Mouse (Mus musculus) hematopoietic stem cell, adult 5-6 weeks (primary cell): ENCODE measurements at regions not wholly inside any gene's neighbourhood (a gene's known extent, or its start where the extent isn't known, plus 50 kb on each side); places are given as distances from the start of the nearest gene placed in this dataset.

Source experiments
- ATAC-seq, 2 experiments: fragments of 125-278 bp in 1 of 2; replicated peaks in 1 of 2; 2 replicates each; pipeline ENCODE4 v1.8.0; 2016 to 2017; ENCODE audit warnings: inconsistent platforms in 2 of 2, mild to moderate bottlenecking in 2 of 2, moderate number of reproducible peaks in 2 of 2, low read depth in 1 of 2, moderate TSS enrichment in 1 of 2; ENCODE audit not compliant: low FRiP score in 2 of 2, poor library complexity in 2 of 2, severe bottlenecking in 2 of 2, insufficient read depth in 1 of 2, low TSS enrichment in 1 of 2

DNA sequence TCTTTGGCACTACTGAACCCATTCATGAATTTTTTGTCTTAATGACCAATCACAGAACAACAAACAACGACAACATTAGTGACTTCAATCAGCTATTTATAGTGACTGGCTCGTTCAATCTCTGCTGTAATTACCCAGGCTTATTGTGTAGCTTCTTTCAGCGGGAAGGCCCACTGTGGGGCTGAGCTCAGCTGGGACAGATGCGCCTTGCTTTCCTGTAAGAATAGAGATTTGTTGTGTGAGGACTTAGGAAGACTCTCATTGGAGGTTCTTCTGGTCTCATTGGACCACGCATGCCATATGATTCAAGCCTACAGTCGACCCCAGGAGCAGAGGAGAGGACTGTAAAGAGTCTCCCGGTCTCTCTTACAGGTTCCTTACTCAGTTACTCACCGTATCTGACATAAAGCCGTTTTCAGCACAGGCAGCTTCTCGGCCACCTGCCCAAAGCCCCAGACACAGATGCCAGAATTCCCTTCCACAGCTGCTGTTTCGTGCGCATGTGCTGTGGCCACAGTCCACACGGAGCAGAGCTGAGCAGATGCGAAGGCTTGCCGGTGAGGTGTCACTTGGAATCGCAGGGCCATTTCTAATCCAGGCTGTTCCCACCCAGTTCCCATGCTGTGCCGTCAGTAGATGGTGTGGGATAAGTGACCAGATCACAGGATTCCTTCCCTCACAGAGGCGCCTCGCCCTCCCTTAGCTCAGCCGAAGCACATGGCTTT, 145.5 kb upstream of the Frmd6 start:
- ATAC-seq = no peak

DNA sequence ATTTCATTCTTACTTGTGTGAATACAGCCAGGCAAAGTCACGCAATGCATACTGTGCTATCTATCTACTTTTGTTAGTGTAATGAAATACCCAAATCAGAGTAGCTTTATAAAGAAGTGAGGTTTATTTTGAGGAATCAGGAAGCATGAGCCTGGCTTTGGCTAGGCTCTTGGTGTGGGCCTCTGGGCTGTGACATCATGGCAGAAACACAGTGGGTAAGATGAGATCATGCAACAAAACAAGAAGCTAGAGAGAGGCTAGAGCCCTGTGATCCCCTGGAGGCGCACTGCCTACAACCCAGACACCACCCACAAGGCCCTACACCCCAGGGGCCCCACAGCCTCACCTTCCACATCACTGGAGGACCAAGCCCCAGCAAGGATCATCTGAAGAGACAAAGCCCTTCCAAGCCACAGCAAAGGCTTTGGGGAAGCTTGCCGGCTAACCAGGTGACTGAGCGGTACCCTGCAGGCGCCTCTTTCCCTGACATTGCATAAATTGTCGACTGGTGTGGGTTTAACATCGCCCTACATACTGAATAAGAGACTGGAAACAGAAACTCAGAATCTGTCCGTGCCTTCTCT, 143.8 kb upstream of the Frmd6 start:
- ATAC-seq = peak in 1 of 2 experiments; percentile 27; a peak in 2 of 4 replicates

DNA sequence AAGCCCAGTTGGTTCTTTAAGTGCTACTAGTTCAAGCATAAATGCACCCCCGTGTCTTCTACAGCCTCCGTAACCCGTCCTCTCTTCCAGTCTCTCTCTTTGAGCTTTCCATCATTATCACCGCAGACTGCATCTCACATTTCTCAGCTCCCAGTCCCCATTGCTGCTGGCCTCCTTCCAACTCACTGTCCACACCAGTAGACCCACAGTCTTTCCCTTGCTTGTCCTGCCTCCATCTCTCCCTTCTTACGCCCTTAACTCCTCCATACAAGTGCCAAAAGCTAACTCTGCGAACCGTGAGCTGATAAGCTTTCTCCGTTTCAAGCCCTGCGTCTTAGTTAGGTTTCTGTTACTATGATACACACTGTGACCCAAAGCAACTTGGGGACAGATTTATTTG, 141.0 kb upstream of the Frmd6 start:
- no peak for ATAC-seq

DNA sequence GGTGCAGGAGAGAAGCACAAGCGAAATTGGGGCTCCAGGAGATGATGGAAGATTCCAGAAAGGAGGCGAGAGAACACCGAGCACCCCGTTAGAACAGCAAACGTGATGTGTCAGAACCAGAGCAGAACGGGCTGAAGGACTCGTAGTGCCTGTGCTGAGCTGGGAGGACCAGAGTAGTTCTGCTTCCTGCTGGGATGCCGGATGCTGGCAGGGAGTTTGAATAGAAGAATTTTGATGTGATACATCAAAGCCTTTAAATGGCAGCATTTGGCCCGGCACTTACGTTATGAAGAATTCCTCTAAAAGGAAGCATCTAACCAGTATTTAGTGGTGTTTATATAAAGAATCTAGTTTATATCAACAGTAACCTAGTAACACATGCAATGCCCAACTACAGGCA, 139.9 kb upstream of the Frmd6 start:
- ATAC-seq = no peak

DNA sequence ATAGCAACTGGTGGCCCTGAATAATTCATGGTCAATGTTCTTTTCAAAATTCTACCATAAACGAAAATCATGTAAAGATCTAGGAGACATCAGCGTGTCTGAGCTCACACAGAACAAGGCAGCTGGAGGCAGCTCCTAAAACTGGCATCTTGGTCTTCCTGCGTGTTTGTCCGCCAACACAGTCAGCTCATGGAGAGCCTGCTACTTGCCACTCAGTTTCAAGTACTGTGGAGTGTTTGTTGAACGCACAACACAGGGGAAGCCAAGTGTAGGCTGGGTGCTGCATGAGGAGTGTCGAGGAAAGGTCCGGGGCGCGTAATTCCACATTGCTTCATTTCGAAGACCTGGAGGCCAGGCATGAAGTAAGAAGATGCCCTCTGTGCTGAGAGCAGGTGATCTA, 139.0 kb upstream of the Frmd6 start:
- no peak for ATAC-seq

DNA sequence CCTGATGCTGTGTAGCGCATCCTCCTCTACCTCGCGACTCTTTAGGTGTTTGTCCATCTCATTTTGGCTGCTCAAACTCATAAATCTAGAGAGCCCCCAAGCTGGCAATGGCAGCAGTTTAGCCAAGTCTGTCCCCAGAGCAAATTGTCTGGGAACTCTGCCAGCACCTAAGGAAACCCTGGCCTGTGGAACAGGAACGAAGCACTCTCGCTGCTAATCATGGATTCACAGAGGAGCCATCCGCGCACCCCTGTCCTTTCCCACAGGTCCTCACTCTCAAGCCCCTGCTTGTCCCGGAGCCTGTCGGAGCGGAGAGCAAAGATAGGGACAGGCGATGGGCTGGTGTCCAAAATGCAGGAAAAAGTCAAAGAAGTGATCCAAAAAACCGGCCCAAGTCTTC, 138.3 kb upstream of the Frmd6 start:
- ATAC-seq = no peak

DNA sequence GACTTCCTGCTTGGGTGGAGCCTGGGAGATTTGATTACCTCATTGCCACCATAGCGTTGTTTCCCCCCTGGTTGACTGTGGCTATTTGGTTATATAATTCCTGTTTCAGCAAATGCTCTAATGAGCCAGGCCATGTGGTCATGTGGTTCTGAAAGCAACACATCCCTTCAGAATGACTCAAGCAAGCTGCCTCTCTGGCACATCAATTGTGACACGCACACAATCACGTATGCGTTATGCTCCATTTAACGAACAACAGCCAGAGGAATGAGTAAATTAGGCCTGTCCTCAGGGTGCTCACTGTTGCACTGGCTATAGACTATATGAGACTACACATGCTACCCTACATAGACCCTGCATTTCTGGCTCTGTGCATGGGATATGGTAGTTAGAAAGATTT, 130.2 kb upstream of the Frmd6 start:
- peak; percentile 68 to 74 for ATAC-seq

DNA sequence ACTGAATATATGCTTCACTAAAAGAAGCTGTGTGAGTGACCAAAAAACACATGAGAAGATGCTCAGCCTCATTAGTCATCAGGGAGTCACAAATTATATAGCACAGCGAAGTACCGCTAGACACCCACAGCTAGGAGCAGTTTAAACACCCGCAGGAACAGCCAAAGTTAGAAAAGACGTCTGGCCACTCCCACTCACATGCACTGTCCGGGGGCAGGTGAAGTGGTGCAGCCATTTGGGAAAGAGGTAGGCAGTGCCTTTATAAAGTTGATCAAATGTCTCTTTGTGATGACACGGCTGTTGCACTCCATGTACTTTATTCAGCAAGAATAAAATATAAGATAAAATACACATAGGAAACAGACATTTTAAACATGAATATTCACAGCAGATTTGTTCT, 129.1 kb upstream of the Frmd6 start:
- no peak for ATAC-seq

DNA sequence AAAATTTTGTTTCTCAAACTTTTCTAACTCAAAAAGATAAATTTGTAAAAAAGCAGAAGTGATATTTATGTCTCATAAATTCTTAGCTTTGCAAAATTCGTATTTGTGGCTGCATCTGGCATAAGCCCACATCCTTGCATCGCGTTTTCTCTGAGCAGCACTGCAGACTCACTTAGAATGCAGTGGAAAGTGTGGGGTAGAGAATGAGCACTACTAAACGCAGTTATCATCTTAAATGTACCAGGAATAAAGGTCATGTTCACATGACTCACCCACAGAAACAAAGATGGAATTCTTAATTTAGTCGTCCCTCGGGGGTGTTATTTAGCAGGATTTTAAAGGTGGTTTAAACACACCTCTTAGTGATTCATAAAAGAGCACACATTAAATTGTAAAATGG, 126.8 kb upstream of the Frmd6 start:
- peak; percentile 55 to 75; a peak in 3 of 4 replicates for ATAC-seq

DNA sequence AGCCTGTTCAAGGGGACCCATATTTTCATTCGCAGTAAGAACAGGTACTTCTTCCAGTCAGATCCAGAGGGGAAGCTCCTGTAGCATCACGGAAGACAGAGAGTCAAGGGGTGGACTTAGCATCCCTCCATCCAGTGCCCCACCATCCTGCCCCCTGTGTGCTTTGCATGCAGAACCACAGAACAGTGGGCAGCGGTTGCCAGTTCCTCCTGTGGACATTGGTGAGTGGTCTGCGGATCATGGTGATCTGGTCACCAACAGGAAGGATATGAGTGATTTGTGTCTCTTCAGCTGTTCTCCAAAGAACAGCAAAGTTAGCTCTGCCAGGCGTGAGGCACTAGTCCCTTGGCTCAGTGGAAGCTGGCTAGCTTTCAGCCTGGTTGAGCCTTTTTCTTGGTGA, 122.8 kb upstream of the Frmd6 start:
- no peak for ATAC-seq

DNA sequence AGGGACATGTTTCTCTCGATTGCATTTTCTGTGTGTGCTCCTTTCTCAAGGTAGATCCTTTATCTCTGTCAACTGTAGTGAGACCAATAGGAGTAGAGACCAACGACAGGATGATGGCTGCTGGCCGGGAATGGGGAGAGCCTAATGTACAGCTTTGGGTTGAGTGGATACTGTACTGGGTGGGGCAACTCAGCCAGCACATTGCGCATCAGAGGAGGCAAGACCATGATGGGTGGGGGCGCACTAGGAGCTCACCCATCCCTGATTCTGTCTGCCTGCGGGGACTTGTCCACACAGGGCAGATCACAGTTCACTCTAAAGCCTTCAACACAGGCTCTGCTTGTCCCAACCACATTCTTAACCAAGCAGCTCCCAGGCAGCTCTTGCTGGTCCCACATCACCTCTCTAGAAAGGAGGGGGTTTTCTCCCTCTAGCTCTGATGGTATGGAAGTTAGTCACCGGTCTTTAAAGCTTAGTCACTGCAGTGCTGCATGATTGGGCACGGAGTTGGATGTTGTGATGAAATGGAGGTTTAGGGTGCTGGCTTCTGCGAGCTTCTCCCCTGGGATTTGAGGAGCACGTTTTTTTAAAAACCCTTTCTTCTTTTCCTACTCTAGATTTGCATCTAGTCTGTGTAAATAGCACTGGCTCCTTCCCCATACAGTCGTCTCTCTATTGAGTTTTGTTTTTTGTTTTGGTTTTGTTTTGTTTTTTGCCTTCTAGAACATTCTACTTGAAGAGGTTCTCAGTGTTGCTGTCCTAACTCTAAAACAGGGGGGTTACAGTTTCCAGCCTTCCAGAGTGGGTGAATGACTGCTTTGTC, 118.3 kb upstream of the Frmd6 start:
- no peak for ATAC-seq

DNA sequence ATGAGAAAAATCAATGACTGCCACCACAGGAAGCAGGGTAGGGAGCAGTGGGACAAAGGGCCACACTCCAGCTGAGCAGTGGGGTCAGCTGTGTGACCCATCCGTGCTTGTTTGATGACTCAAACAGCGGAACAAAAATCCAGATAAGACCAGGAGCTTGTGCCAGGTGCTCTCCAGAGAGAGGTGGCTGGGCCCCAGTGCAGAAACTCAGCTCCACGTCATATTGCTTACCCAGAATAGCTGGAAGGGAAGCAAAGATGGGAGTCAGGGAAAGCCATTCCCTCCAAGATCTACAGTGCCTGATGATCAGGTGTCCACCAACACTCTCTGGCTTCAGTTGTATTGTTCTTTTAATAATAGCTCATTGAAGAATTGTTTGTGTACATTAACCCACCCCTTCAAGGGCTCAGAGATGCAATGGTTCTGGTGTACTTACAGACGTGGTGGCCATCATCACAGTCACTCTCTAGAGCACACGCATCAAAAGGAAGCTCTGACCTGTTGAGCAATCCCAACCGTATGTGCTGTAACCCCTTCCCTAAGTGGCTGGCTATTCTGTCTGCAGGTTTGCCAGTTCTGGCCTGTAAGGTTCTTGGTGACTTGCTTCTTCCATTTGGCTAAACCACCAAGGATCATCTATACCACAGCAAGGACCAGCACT, 117.6 kb upstream of the Frmd6 start:
- ATAC-seq = peak in 1 of 2 experiments; percentile 32; a peak in 1 of 4 replicates

DNA sequence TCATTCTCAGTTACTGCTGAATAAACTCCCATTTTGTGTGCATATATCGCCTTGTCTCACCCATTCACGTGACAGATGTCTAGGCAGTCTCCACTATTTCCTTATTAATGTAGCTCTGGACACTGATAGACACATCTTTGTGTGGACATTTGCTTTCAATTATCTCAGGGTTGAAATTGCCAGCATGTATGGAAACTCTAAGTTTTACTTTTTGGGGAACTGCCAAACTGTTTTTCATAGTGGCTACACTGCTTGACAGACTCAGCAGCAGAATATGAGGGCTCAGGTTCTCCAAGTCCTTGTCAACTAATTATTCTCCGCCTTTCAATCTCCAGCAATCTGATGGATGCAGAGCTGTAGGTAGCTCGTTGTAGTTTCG, 117.0 kb upstream of the Frmd6 start:
- ATAC-seq = no peak

DNA sequence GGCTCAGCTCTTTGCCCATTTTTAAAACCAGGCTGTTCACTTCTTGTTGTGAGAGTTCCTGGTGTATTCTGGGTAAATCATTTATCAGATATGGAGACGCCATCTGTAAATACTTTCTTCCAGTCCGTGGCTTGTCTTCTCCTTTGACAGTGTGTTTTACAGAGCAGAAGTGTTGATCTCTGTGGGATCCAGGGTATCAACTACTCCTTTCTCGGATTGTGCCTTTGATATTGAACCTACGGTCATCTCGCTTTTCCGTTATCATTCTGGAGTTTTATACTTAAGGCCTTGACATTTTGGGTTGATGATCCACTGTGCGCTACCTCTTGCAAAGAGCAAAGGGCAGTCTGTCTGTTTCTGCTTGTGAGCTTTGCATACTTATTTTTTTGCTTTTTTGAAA, 115.0 kb upstream of the Frmd6 start:
- no peak for ATAC-seq

DNA sequence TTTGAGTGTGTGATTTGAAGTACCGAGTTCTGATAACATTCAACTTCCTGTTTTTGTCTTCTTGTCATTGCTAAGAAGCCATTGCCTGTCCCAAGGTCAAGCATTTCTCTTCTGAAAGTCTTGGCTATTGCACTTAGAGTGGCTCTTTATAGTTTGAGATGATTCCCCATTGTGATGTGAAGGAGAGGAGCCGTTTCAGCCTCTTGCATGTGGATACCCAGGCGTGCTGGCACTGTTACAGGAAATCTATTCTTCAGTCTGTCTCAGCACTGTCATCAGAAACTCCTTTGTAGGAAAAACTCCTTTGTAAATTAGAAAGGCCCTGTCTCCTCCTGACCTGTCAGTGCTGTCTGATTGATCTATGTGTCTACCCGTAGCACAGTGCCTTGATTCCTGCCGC, 114.3 kb upstream of the Frmd6 start:
- no peak for ATAC-seq

DNA sequence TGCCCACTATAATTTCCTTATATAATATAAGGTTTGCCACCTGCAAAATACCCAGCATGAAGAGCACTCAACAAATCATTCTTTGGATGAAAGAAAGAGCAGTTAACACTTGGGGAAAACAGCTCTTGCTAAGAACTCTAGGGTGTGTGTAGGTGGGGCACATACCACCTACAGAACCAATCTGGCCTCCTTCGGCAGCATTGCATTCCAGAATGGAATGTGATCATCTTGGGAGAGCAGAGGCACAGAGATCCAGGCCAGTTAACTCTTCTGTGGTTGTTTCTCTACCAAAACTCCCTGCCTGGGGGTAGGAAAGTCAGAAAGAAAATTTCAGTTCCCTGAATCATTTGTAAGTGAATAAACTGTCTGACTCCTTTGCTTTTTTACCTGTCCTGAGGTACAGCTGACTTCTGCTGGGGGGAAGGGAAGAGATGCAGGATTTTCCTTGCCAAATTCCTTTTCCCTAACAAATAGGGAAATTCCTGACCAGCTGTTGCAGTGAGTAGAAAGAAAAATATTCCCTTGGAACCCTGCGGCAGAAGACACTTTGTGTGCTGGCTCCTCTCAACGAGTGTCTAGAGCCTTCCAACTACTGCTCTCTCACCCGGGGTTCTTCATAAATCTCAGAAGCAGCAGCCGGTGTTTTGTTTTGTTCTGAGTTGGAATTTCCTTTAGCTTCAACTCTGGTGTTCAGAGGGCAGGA, 112.8 kb upstream of the Frmd6 start:
- no peak for ATAC-seq

DNA sequence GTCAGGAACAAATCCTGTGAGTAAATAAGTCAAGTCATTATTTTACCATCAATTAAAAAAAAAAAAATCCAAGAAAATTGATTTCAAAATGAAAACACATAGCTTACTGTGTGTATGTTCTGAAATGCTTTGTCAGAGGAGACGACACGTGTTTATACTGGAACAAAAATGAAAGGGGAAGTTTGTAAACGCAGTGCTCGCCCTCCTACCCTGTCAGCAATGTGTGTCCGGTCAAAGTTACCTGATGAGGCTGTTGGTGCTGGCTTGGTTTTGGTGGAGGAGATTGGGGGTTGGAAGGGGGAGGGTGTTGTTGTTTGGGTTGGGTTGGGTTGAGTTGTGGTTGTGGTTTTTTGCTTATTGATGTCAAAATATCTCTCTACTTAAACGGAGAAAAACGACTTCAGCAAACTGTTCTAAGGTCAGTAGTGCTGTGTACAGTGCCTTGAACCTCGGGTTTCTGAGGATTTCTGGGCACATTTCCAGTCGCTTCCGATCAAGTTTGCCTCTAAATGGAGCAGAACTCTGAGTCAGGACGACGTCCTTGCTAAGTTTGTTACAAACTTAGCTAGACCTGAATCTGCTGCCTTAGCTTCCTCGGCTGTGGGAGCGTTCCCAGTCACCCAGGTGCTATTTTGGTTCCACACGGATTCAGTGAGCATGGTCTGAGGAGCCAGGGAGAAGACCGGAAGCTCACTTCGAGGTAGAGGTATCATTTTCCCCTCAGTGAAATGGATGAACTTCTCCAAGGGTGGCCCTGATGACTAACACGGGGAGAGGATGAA, 111.6 kb upstream of the Frmd6 start:
- ATAC-seq = peak; percentile 82 to 85; a peak in 3 of 4 replicates
